21 mouse cellular contexts compared by ENCODE assay signal in the genomic region with DNA sequence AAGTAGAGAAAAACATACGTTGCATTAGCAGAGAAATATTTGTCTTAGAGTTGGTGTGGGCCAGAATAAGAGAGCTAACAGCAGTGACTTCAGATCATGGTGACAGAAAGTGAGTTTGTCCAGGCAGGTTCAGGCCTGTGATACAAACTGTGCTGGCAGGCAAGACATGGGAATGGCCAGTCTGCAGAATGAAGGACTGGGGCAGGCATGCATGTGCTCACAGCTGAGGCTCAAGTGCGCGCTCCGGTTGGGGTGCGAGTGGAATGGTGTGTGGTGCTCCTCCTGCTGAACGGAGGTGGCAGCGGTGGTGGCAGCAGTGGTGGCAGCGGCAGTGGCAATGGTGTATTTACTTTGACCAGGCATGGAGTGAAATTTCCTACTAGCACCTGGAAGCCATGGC.
DNase-seq lines count a peak whose midpoint lies in the region; ATAC-seq lines count a peak whose summit lies in the region.
"Had no signal": no experiment of that assay in that cellular context is flagged by ENCODE, and none has a peak within 500 bp of the region (broad histone marks: within the 10 kb centered on the region; RNA-seq: fewer than 3 reads in every experiment).

No protein-coding gene starts in this region.

- no peak for ATAC-seq in heart, embryonic 14.5 days (ENCODE audit: insufficient number of reproducible peaks, insufficient read depth, low FRiP score, low read depth)
- ATAC-seq: hindbrain, postnatal 0 days had no signal

- no peaks in the 10 kb centered on the region for H3K9me3 ChIP-seq in heart, embryonic 14.5 days (ENCODE audit: control insufficient read depth, low read length)
- H3K9me3 ChIP-seq: embryonic facial prominence, embryonic 15.5 days; forebrain, embryonic 12.5 days; midbrain, embryonic 12.5 days had no signal

- no peaks in the 10 kb centered on the region for H3K36me3 ChIP-seq in heart, embryonic 14.5 days (ENCODE audit: control insufficient read depth, insufficient read depth, low read length)
- H3K36me3 ChIP-seq: embryonic facial prominence, embryonic 15.5 days; forebrain, embryonic 12.5 days; midbrain, embryonic 12.5 days had no signal

- intact Hi-C loops in heart, postnatal 36 days (cut with DNase I) = no loop called here
- intact Hi-C loops in left cerebral cortex, postnatal 4 days (cut with DNase I) = no loop called here

- WGBS in heart, embryonic 14.5 days = 43% methylated on average over 8 of the region's 8 CpGs

- H3K9ac ChIP-seq in heart, embryonic 14.5 days (ENCODE audit: low read length) = peak overlapping the region; percentile 54
- H3K9ac ChIP-seq: embryonic facial prominence, embryonic 15.5 days; forebrain, embryonic 12.5 days; midbrain, embryonic 12.5 days had no signal

- H3K27me3 ChIP-seq in heart, embryonic 14.5 days (ENCODE audit: control insufficient read depth, insufficient read depth, low read length) = no peaks in the 10 kb centered on the region
- H3K27me3 ChIP-seq: embryonic facial prominence, embryonic 15.5 days; forebrain, embryonic 12.5 days; midbrain, embryonic 12.5 days had no signal

- H3K27ac ChIP-seq in heart, embryonic 14.5 days (replicated peaks in 1 of 2; ENCODE audit: control insufficient read depth in 1 of 2, insufficient read depth in 1 of 2, low read depth in 2 of 2, low read length in 2 of 2) = peak overlapping the region; percentile 61
- H3K27ac ChIP-seq: embryonic facial prominence, embryonic 15.5 days; forebrain, embryonic 12.5 days; hindbrain, postnatal 0 days; layer of hippocampus, adult 2 months; midbrain, embryonic 12.5 days had no signal

- H3K4me3 ChIP-seq in heart, embryonic 14.5 days (ENCODE audit: control insufficient read depth in 1 of 2, insufficient read depth in 1 of 2, low read depth in 1 of 2, low read length in 2 of 2) = 0 out of 4 replicates have a peak overlapping the region, but pooled peaks of 1 of the 2 experiments have one; percentile 3
- H3K4me3 ChIP-seq: embryonic facial prominence, embryonic 15.5 days; forebrain, embryonic 12.5 days; layer of hippocampus, adult 2 months; midbrain, embryonic 12.5 days; myocyte had no signal

- H3K4me1 ChIP-seq in heart, embryonic 14.5 days (ENCODE audit: control insufficient read depth in 2 of 2, insufficient read depth in 2 of 2, low read length in 2 of 2) = peaks cover 13 to 21% of the 10 kb centered on the region in 2 experiments
- H3K4me1 ChIP-seq: embryonic facial prominence, embryonic 15.5 days; forebrain, embryonic 12.5 days; midbrain, embryonic 12.5 days had no signal

- no peak for DNase-seq in heart, postnatal 36 days
- DNase-seq in left cerebral cortex, postnatal 4 days = peak; percentile 4
- no peak for DNase-seq in left cerebral cortex, adult 18-20 months (ENCODE audit: low spot score in 2 of 2)
- peak; percentile 15 for DNase-seq in urinary bladder, postnatal 25 days (ENCODE audit: low spot score)
- no peak for DNase-seq in urinary bladder, postnatal 4 days (ENCODE audit: low spot score in 2 of 2)
- no peak for DNase-seq in gastrocnemius, adult 18-20 months (ENCODE audit: low spot score)
- DNase-seq in cerebellum, postnatal 14 days = no peak
- DNase-seq: cerebellum, adult 11 months; gastrocnemius, postnatal 36 days; kidney, adult 2 months; liver; lung, postnatal 10 days; right cerebral cortex, adult 18-20 months; thymus, postnatal 25 days had no signal

- H3K4me2 ChIP-seq in heart, embryonic 14.5 days (ENCODE audit: low read length) = peak overlapping the region; percentile 52
- H3K4me2 ChIP-seq: embryonic facial prominence, embryonic 15.5 days; forebrain, embryonic 12.5 days; midbrain, embryonic 12.5 days had no signal

Comparison
In these comparisons a context has a peak if more than half of its experiments do, and no peak if none do; other contexts are left out.
1. DNase-seq: peak in left cerebral cortex, postnatal 4 days (single experiment) and urinary bladder, postnatal 25 days (single experiment); none in heart, postnatal 36 days (0 of 2), left cerebral cortex, adult 18-20 months (0 of 2), urinary bladder, postnatal 4 days (0 of 2), gastrocnemius, adult 18-20 months (single experiment) and cerebellum, postnatal 14 days (0 of 2).